Mouse (Mus musculus): Measurements from ENCODE around the gene Pwp2. TPM values are rescaled to one million over a fixed set of nuclear protein-coding genes. Genes with fewer than 3 reads are reported as not detected.

Gene Pwp2
- total and polyA plus RNA-seq, 3 experiments = 11.0 to 23.4 (median 18.8) TPM

- DNase-seq (ENCODE audit: low spot score) (no peak), ATAC-seq (ENCODE audit: extremely low read depth, insufficient number of reproducible peaks, low FRiP score, poor library complexity, severe bottlenecking) (no peak)
- TF ChIP-seq CTCF (IDR thresholded peaks at IDR 0.05; ENCODE audit: low read depth, low read length) (no peak), TAL1 (conservative IDR thresholded peaks at IDR 0.05; ENCODE audit: low read depth, low read length) (no peak), GATA1 (IDR thresholded peaks at IDR 0.05; ENCODE audit: borderline replicate concordance, low read length) (no peak), GATA2 (IDR thresholded peaks at IDR 0.05; ENCODE audit: borderline replicate concordance, low read depth, low read length) (no peak), POLR2AphosphoS5 (IDR thresholded peaks at IDR 0.05; ENCODE audit: insufficient replicate concordance, low read depth, low read length) (no peak)
- Histone ChIP-seq H3K9me3 (replicated peaks) (no peaks in the 10 kb centered on the region), H3K27me3 (ENCODE audit: insufficient read depth, low read length) (peaks cover 16% of the 10 kb centered on the region), H3K4me1 (ENCODE audit: insufficient read depth, low read depth, low read length) (no peaks in the 10 kb centered on the region), H3K36me3 (replicated peaks) (no peaks in the 10 kb centered on the region), H3K4me3 (ENCODE audit: low read depth, low read length) (no peak overlapping the region)
Measured at GRCm38 (mm10) chr10:78143727-78144505, 41.0 kb downstream of the Pwp2 start.

DNA sequence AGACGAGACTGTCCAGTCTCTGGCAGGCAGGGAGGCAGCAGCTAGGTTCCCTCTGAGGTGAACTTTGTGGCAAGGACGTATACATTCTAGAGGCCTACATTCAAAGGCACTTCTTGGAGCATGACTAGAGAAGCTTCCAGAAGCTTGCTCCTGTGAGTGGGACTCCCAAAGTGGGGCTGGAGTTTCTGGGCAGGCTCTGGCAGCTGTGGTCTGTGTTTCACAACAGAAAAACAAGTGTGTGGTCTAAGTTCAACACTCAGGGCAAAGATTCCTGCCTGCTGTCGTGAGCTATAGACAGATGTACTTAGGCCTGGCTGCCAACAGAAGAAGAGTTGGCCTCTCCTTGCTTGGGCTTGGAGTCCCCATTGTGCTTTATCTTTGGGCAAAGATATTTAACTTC is 44.1 kb downstream of the Pwp2 start:
- Histone ChIP-seq H3K4me1 (ENCODE audit: insufficient read depth, low read depth, low read length) (no peaks in the 10 kb centered on the region), H3K4me3 (ENCODE audit: low read depth, low read length) (no peak overlapping the region), H3K27me3 (ENCODE audit: insufficient read depth, low read length) (peaks cover 13% of the 10 kb centered on the region), H3K9me3 (replicated peaks) (no peaks in the 10 kb centered on the region), H3K36me3 (replicated peaks) (no peaks in the 10 kb centered on the region)
- DNase-seq (ENCODE audit: low spot score) (no peak), ATAC-seq (ENCODE audit: extremely low read depth, insufficient number of reproducible peaks, low FRiP score, poor library complexity, severe bottlenecking) (no peak)
- TF ChIP-seq GATA1 (IDR thresholded peaks at IDR 0.05; ENCODE audit: borderline replicate concordance, low read length) (no peak), GATA2 (IDR thresholded peaks at IDR 0.05; ENCODE audit: borderline replicate concordance, low read depth, low read length) (no peak), CTCF (IDR thresholded peaks at IDR 0.05; ENCODE audit: low read depth, low read length) (no peak), POLR2AphosphoS5 (IDR thresholded peaks at IDR 0.05; ENCODE audit: insufficient replicate concordance, low read depth, low read length) (no peak), TAL1 (conservative IDR thresholded peaks at IDR 0.05; ENCODE audit: low read depth, low read length) (no peak)

DNA sequence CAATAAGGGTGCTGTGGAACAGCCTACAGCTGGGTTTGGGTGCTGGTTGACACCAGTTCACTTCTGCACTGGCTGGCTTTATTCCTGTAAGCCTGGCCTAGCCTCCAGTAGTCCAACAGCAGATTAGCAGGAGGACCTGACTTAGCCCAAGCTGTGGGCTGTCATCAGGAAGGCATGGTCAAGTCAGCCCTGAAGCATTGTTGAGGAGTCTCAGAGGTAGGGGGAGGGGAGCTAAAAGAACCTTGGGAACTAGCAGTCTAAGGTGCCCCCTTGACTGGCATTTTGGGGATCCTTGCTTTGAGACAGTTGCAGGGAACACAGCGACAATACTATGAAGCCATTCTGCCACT is 44.7 kb downstream of the Pwp2 start:
- Histone ChIP-seq H3K9me3 (replicated peaks) (no peaks in the 10 kb centered on the region), H3K36me3 (replicated peaks) (no peaks in the 10 kb centered on the region), H3K4me3 (ENCODE audit: low read depth, low read length) (no peak overlapping the region), H3K27me3 (ENCODE audit: insufficient read depth, low read length) (peaks cover 12% of the 10 kb centered on the region), H3K4me1 (ENCODE audit: insufficient read depth, low read depth, low read length) (no peaks in the 10 kb centered on the region)
- DNase-seq (ENCODE audit: low spot score) (no peak), ATAC-seq (ENCODE audit: extremely low read depth, insufficient number of reproducible peaks, low FRiP score, poor library complexity, severe bottlenecking) (no peak)
- TF ChIP-seq POLR2AphosphoS5 (IDR thresholded peaks at IDR 0.05; ENCODE audit: insufficient replicate concordance, low read depth, low read length) (no peak), TAL1 (conservative IDR thresholded peaks at IDR 0.05; ENCODE audit: low read depth, low read length) (no peak), CTCF (IDR thresholded peaks at IDR 0.05; ENCODE audit: low read depth, low read length) (no peak), GATA2 (IDR thresholded peaks at IDR 0.05; ENCODE audit: borderline replicate concordance, low read depth, low read length) (no peak), GATA1 (IDR thresholded peaks at IDR 0.05; ENCODE audit: borderline replicate concordance, low read length) (no peak)

- no peak for ATAC-seq (ENCODE audit: extremely low read depth, insufficient number of reproducible peaks, low FRiP score, poor library complexity, severe bottlenecking)
- DNase-seq (ENCODE audit: low spot score) = no peak
- no peak overlapping the region for H3K4me3 ChIP-seq (ENCODE audit: low read depth, low read length)
- H3K4me1 ChIP-seq (ENCODE audit: insufficient read depth, low read depth, low read length) = no peaks in the 10 kb centered on the region
- H3K27me3 ChIP-seq (ENCODE audit: insufficient read depth, low read length) = peaks cover 12% of the 10 kb centered on the region
- no peak for TF ChIP-seq GATA2 (IDR thresholded peaks at IDR 0.05; ENCODE audit: borderline replicate concordance, low read depth, low read length)
- no peak for TF ChIP-seq POLR2AphosphoS5 (IDR thresholded peaks at IDR 0.05; ENCODE audit: insufficient replicate concordance, low read depth, low read length)
- TF ChIP-seq CTCF (IDR thresholded peaks at IDR 0.05; ENCODE audit: low read depth, low read length) = no peak
- no peak for TF ChIP-seq TAL1 (conservative IDR thresholded peaks at IDR 0.05; ENCODE audit: low read depth, low read length)
- TF ChIP-seq GATA1 (IDR thresholded peaks at IDR 0.05; ENCODE audit: borderline replicate concordance, low read length) = no peak
- H3K36me3 ChIP-seq (replicated peaks) = no peaks in the 10 kb centered on the region
- no peaks in the 10 kb centered on the region for H3K9me3 ChIP-seq (replicated peaks)
Measured at GRCm38 (mm10) chr10:78139572-78140250, 45.2 kb downstream of the Pwp2 start.

DNA sequence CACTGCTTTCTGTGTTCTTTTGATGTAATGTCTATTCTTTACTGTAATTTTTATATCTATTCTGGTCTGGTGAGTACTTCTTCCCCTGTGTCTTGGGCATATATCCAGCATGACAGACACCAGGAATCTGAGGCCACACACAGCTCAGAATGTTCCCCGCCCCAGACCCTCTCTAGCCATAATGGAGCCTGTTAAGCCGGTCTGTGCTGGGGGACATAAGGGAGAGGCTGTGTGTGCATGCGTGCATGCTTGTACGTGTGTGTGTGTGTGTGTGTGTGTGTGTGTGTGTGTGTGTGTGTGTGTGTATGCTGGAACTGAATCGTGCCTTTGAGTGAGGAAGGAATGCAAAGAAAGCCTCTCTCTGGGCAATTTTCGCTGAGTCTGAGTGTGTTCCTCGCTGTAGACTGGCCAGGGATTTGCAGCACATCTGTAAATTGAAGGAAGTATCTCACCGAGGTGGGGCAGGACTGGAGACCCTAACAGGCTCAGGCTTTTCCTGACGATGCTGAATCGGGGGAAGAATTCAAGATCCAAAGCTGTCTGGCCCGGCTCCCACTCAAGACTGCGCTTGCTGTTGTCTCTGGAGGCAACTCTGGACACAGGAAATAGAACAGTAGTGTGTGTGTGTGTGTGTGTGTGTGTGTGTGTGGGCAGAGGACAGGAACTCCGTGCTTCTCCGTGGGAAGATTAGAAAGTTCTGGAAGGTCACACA is 46.0 kb downstream of the Pwp2 start:
- H3K27me3 ChIP-seq (ENCODE audit: insufficient read depth, low read length) = peaks cover 7% of the 10 kb centered on the region
- H3K4me3 ChIP-seq (ENCODE audit: low read depth, low read length) = no peak overlapping the region
- H3K9me3 ChIP-seq (replicated peaks) = no peaks in the 10 kb centered on the region
- ATAC-seq (ENCODE audit: extremely low read depth, insufficient number of reproducible peaks, low FRiP score, poor library complexity, severe bottlenecking) (no peak), DNase-seq (ENCODE audit: low spot score) (no peak)
- H3K4me1 ChIP-seq (ENCODE audit: insufficient read depth, low read depth, low read length) = no peaks in the 10 kb centered on the region
- no peaks in the 10 kb centered on the region for H3K36me3 ChIP-seq (replicated peaks)
- TF ChIP-seq TAL1 (conservative IDR thresholded peaks at IDR 0.05; ENCODE audit: low read depth, low read length) (no peak), POLR2AphosphoS5 (IDR thresholded peaks at IDR 0.05; ENCODE audit: insufficient replicate concordance, low read depth, low read length) (no peak), GATA1 (IDR thresholded peaks at IDR 0.05; ENCODE audit: borderline replicate concordance, low read length) (no peak), CTCF (IDR thresholded peaks at IDR 0.05; ENCODE audit: low read depth, low read length) (no peak), GATA2 (IDR thresholded peaks at IDR 0.05; ENCODE audit: borderline replicate concordance, low read depth, low read length) (no peak)

- no peaks in the 10 kb centered on the region for H3K4me1 ChIP-seq (ENCODE audit: insufficient read depth, low read depth, low read length)
- DNase-seq (ENCODE audit: low spot score) (no peak), ATAC-seq (ENCODE audit: extremely low read depth, insufficient number of reproducible peaks, low FRiP score, poor library complexity, severe bottlenecking) (no peak)
- no peak overlapping the region for H3K4me3 ChIP-seq (ENCODE audit: low read depth, low read length)
- no peaks in the 10 kb centered on the region for H3K36me3 ChIP-seq (replicated peaks)
- H3K9me3 ChIP-seq (replicated peaks) = no peaks in the 10 kb centered on the region
- TF ChIP-seq CTCF (IDR thresholded peaks at IDR 0.05; ENCODE audit: low read depth, low read length) (no peak), GATA2 (IDR thresholded peaks at IDR 0.05; ENCODE audit: borderline replicate concordance, low read depth, low read length) (no peak), POLR2AphosphoS5 (IDR thresholded peaks at IDR 0.05; ENCODE audit: insufficient replicate concordance, low read depth, low read length) (no peak), TAL1 (conservative IDR thresholded peaks at IDR 0.05; ENCODE audit: low read depth, low read length) (no peak), GATA1 (IDR thresholded peaks at IDR 0.05; ENCODE audit: borderline replicate concordance, low read length) (no peak)
- peaks cover 6% of the 10 kb centered on the region for H3K27me3 ChIP-seq (ENCODE audit: insufficient read depth, low read length)
Measured at GRCm38 (mm10) chr10:78137191-78137590, 47.8 kb downstream of the Pwp2 start.
